Mouse (Mus musculus): ENCODE results near the gene Cep295.

GRCm38 (mm10) chr9:15357484-15358275, at the start of gene Cep295:
- TF ChIP-seq POLR2A (IDR thresholded peaks at IDR 0.05; ENCODE audit: low read depth, low read length) = peak; percentile 73
- no peak for TF ChIP-seq CTCF (IDR thresholded peaks at IDR 0.05; ENCODE audit: extremely low read depth, insufficient read depth, insufficient read length, insufficient replicate concordance)
